Mouse (Mus musculus) ovary, postnatal 36 days (tissue): ENCODE measurements at regions not wholly inside any gene's neighbourhood (a gene's known extent, or its start where the extent isn't known, plus 50 kb on each side); places are given as distances from the start of the nearest gene placed in this dataset.

Source experiments
- DNase-seq: peaks from one replicate; pipeline ENCODE4 v3.0.0; 2022; ENCODE audit warnings: low spot score, mixed read lengths

GRCm38 (mm10) chr10:21724999-21725398, 132.1 kb downstream of the 1700020N01Rik start:
- DNase-seq: no peak

- DNase-seq: no peak
Measured at GRCm38 (mm10) chr10:21740256-21740655, 141.7 kb upstream of the Sgk1 start.

DNA sequence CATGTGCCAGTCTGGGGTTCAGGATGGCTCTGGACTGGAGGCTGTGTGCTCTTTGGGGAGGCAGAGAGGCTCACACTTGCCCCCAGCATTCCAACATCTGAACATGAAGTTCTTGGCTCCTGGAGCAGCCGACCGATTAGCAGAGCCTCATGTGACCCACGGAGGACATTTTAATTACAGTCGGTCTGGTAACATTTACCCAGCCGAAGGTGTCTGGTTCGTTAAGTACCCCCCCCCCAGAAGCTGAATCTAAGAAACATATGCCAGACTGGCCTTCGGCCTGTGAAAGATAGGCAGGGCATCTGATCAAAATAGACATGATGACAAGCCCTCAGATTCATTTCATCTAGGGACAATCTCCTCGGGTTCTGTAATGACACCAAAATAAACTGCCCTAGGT, 140.4 kb upstream of the Sgk1 start:
- DNase-seq: no peak

- DNase-seq: no peak
Measured at GRCm38 (mm10) chr10:21741976-21742745, 139.8 kb upstream of the Sgk1 start.

DNA sequence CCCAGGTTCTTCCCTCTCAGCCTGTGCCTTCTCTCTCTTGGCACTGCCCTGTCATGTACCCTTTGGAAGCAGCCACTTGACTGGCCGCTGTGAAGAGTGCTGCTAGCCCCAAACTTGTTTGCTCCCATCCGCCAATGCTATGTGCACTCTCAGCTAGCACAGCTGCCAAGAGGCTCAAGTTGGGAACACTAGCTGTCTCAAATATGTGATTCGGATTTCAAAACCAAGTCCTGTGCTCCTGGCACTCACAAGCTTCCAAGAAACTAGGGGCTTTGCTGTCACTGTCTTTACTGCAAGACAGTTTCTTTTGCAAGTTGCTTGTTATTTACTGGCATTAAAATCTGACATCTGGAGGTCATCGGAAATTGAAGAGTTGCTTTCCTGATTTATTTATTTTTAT, 138.6 kb upstream of the Sgk1 start:
- DNase-seq: no peak

DNA sequence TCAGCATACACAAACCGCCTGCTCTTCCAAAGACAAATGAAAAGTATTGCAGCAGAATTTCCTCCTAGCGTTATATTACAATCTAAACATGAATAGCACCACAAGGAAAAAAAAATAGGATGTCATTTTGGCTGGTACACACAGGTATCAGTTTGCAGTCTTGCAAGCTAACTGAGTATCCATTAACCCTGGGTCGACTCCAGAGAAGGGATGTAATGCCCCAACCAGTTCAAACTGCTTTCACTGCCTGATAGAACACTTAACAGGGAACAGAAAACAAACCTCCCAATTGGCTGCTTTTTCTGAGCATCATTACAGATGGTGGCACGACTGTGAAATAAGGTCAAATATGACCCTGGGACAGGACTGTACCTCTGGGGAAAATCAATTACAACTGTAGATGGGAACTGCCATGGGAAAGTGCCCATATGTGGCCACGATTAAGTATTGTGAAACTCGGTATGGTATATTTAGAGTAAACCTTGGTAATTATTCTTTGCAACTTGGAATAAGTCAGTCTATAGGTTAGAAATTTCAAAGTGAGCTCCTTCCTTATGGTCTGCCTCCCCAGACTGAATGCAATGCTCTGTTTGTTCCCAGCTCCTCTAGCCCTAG, 137.5 kb upstream of the Sgk1 start:
- DNase-seq: no peak

GRCm38 (mm10) chr10:21745940-21746487, 136.0 kb upstream of the Sgk1 start:
- DNase-seq: no peak

DNA sequence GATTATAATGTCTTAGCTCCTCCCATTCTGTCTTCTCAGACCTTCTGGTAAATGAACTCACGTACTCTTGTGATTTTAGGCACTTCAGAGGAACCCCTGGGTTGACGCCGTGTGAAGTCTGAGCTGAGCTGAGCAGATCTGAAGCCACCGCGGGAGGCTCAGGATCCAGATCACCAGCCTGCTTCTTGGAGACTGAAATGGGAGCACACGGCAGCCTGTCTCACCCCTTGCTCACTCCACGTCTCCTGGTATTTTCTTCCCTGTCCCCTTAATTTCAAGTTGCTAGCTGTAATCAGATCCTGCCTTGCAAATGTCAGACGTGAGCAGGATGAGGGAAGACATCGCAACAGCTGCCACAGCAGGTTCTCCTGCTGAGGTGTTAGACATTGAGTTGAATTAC, 135.3 kb upstream of the Sgk1 start:
- no peak for DNase-seq

DNA sequence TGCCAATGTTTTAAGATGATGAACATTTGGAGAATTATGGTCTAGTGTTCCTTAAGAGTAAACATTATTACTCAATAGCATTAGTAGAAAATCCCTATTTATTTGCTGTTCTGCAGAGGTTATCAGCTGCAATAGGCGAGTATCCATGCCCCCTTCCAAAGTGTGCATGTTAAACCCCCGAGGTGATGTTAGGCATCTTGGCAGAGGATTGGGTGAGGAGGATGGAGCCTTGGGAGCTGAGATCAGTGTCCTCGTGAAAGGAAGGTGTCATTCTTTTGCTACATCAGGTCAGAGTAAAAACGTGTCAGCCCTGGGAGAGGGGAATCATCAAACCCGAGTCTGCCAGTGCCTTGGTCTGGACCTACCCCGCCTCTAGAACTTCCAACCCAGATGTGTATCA, 130.7 kb upstream of the Sgk1 start:
- DNase-seq: no peak

DNA sequence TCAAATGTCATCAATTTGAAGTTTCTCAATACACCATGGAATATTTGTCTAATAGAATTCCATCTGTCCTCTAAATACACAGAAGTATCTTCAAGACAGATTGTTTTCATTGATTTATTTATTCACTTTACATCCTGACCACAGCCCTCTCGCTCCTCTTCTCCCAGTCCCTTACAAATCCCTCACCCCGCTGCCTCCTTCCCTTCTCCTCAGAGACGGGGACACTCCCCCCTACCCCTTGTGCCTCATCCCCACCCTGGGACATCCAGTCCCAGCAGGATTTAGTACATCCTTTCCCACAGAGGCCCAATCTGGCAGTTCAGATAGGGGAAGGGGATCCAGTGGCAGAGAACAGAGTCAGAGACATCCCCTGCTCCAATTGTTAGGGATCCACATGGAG, 129.6 kb upstream of the Sgk1 start:
- DNase-seq: no peak

GRCm38 (mm10) chr10:21754763-21755548, 127.0 kb upstream of the Sgk1 start:
- no peak for DNase-seq

DNA sequence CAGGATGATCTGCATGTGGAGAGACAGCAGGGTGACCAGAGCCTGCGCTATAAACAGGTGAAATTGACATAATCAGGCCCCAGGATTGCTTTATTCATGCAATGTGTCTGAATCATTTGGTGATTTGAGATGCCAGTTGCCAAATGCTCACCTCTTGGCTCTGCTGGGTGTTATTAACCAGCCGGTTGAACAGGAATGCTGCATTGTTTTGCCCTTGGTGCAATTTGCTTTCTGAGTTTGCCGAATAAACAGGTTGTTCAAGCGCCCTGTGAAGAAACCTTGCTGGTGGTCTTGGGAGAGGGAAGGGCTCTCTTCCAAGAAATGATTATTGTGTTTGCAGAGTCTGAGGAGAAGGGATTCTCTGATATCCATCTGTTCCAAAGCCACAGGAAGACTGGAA, 126.3 kb upstream of the Sgk1 start:
- DNase-seq: no peak

GRCm38 (mm10) chr10:21756811-21757210, 125.2 kb upstream of the Sgk1 start:
- no peak for DNase-seq

GRCm38 (mm10) chr10:21758122-21758521, 123.9 kb upstream of the Sgk1 start:
- DNase-seq: no peak

DNA sequence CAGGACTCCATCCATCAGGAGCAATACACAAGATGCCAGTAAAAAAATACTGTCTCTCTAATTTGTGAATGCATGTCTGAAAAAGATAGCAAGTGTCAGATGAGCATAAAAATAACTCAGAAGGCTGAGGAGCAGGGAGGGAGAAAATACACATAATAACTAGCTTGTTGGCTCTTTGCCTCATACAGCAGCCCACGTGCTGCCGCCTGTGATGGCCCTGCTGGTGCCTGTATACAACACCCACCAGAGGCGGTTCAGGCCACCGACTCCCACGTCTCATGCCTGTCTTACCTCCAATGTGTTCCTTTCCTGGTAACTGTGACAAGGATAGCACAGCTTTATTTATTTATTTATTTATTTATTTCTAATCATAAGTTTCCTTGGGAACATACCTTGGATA, 119.5 kb upstream of the Sgk1 start:
- no peak for DNase-seq

DNA sequence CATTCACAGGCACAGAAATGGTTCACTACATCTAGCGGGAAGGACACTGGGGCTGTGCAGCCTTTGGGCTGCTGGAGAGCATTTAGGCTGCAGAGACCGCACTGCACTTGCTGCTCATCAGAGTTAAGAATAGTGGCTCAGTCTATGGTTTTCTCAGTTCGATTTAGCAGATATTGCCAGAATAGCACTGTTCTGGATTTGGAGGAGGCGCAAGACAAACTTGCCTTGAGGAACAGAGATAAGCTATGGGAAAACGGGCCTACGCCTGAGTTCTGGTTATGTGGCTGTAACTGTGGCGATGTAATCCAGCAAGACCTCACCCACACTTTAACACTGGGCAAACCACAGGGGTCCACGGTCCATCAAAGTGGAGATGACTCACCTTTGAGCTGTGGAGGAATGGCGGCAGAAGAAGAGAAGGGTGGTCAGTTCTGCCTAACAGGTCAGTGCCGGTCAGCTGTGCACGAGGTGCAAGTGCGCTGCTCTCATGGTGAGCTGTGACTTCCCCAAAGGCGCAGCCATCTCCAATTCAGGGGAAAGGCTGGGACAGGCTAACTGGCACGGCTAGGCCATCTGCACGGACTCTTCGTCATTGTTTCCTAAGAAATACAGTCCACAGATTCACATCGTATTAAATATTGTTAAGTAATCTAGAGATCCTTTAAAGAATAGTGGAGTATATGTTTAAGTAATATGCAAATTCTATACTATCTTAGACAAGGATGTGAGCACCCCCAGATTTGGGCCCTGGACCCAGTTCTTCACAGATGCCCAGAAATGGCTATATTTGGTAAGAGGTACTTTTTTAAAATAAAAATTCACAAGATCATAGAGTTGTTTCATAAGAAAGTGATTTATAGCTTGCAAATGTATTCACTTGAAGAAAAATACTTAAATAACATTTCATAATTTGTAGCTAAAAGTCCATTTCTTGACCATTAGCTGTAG, 118.7 kb upstream of the Sgk1 start:
- no peak for DNase-seq

GRCm38 (mm10) chr10:21764090-21764489, 117.9 kb upstream of the Sgk1 start:
- no peak for DNase-seq

- DNase-seq: no peak
Measured at GRCm38 (mm10) chr10:21764891-21765290, 117.1 kb upstream of the Sgk1 start.

DNA sequence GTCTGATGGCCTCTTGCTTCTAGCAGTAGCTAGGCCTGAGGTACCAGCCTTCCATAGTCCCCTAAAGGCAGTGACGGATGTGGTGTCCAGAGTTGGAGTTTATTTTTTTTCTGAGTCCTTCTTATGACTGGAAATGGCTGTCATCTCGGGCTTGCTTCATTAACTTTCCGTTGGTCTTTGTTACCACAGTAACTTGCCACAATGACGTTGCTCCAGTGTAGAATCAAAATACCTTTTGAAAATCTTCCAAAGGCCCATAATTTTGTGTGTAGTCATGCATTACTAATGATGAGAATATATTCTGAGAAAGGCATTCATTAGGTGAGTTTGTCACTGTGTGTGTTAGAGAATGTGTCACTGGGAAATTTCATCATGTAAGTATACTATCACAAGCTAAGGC, 108.4 kb upstream of the Sgk1 start:
- DNase-seq: no peak

GRCm38 (mm10) chr10:21775441-21775840, 106.5 kb upstream of the Sgk1 start:
- DNase-seq: no peak

GRCm38 (mm10) chr10:21775911-21776761, 105.8 kb upstream of the Sgk1 start:
- no peak for DNase-seq
